Mouse (Mus musculus) mesoderm, embryonic 11.5 days (tissue): ENCODE results near the gene Rnf216.

Experiments used
- DNase-seq: peaks from one replicate; pipeline ENCODE4 v3.0.0-alpha.2; 2012; ENCODE audit warnings: low read depth, low spot score

Gene Rnf216

GRCm38 (mm10) chr5:143053132-143053972, 59.4 kb downstream of the Rnf216 start:
- no peak for DNase-seq

GRCm38 (mm10) chr5:143052677-143053076, 60.1 kb downstream of the Rnf216 start:
- DNase-seq, result no peak

- DNase-seq, result no peak
These were observed 60.9 kb downstream of the Rnf216 start for GRCm38 (mm10) chr5:143051851-143052250.

DNA sequence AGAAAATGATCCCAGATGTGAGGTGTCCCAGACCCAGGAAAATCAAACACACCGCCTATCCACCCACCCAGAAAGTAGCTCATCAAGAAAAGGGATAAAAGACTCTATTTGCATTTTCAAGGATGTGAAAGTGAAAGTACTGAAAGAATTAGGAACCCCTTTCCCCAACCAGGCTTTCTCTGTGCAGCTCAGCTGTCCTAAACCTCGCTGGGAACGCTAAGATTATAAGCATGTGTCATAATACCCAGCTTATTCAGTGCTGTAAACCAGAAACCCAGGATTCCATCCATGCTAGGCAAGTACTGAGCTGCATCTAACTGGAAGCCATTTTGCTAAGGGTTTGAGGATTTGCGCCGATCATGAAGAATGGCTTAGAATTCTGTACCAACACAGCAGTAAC, 62.5 kb downstream of the Rnf216 start:
- DNase-seq, result no peak

DNA sequence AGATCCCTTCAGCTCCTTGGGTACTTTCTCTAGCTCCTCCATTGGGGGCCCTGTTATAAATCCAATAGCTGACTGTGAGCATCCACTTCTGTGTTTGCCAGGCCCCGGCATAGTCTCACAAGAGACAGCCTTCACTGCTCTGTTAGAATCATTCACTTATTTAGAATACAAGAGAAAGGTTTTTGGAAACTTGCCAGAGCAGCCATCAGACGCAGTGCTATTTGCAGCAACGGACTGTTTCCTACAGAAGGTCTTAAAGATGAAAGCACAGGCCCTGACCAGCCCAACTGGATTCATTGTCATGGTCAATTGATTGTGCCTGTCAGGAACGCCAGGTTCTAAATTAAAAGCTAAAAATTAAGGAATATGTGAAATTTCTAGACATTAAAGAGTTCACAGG, 63.0 kb downstream of the Rnf216 start:
- DNase-seq, result no peak

- no peak for DNase-seq
These were observed 63.8 kb downstream of the Rnf216 start for GRCm38 (mm10) chr5:143049013-143049385.

- DNase-seq, result no peak
These were observed 64.4 kb downstream of the Rnf216 start for GRCm38 (mm10) chr5:143048232-143049012.

DNA sequence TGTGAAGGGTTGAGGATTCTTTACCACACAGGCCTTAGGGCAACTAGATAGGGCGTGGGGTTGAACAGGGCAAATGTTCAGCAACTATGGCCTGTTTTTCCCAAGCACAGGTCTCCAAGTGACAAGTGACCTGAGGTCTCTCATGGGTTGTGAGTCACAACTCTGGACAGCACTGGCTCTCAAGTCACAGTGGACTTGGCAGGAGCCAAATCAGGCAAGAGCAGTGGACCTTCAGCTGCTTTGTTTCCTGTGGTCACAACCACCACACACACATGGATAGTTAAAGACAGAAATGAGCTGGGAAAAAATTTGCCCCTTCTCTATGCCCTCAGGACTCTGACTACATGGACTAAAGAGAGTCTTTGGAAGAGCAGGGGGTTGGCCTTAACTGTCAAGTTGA, 65.2 kb downstream of the Rnf216 start:
- DNase-seq, result no peak

DNA sequence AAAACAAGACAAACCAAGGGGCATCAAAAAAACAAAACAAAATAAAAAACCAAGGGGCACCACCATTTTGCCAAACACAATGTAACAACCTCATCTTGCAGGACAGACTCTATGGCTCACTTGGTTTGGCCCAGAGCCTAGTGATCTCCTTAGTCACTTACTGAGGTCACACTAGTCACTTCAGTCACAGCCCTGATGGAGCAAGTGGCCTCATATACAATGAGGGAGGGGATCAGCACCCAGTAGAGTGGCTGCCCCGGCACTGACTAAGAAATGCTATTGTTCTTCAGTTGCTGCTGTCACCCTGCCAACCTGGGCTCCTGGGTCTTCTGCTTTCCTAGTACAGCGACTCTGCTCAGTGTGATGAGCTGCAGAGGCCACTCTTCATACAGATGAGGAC, 68.9 kb downstream of the Rnf216 start:
- no peak for DNase-seq

GRCm38 (mm10) chr5:143043285-143043684, 69.5 kb downstream of the Rnf216 start:
- DNase-seq, result peak; percentile 43

DNA sequence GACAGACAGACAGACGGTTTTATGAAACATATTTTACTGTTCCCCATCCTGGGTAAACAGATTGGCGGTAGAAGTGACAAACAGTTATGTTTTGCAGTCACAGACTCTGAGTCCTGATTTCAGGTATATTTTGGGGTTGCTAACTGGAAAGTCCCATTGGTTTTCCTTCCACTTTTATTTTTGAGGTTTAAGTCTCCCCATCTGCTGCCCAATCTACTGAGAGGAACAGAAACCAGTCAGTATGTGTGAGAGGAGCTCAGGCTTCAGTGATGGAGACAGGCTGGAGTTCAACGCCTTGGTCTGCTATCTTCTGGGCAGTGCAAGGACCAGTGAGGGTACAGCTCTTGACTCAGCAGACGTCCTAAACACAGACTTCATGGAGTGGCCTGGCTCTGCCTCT, 74.0 kb downstream of the Rnf216 start:
- DNase-seq, result no peak

DNA sequence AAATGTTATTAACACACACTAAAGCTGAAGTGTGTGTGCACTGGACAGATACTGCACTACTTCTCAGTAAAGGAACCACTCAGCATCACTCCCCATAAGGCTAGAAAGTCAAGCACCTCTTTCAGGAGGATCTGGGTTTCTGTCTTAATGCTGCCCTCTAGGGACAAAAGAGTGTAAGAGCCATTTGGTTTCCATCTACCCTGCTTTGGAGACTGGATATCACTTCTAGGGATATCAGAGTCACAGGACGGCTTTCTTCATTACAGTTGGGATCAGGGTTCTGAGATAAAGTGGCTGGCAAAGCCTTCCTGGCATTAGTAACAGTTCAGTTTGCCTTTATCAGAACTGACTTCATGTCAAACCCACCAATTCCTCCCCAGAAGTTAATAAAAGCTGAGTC, 75.6 kb downstream of the Rnf216 start:
- peak; percentile 65 for DNase-seq

DNA sequence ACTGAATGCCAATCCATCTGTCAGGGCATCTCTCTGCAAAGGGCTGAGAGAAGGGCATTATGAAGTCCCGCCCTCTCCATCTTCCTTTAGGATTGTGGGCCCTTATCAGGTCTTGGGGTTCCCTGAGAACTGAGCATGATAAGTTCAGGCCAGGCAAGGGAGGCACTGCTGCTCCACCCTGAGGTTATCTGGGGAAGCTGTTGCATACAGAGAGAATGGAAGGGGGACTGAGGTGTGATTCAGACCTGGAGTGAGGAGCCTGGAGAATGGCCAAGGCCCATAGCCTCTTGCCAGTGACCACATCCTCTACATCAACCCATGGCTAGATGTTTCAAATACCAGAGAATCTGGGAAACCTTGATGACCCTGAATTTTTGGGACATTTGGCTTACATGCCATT, 76.7 kb downstream of the Rnf216 start:
- no peak for DNase-seq

GRCm38 (mm10) chr5:143035271-143035670, 77.5 kb downstream of the Rnf216 start:
- no peak for DNase-seq

DNA sequence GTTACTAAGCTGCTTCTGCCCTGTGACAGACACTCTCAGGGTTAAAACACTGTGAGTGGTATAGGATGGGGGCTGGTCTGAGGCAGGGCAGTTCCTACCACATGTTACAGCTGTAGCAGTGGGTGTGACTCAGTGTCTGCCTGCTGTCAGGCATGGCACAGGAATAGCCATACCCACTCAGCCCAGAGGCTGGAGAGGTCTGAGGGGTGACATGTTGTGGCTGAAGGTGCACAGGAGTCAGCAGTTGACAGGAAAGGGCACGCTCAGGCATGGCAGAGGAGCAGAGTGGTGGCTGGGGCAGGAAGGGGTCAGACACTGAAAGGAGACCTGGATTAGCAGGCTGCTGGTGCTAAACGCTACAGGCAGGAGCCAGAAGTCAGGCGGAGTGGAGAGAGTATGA, 78.7 kb downstream of the Rnf216 start:
- no peak for DNase-seq

DNA sequence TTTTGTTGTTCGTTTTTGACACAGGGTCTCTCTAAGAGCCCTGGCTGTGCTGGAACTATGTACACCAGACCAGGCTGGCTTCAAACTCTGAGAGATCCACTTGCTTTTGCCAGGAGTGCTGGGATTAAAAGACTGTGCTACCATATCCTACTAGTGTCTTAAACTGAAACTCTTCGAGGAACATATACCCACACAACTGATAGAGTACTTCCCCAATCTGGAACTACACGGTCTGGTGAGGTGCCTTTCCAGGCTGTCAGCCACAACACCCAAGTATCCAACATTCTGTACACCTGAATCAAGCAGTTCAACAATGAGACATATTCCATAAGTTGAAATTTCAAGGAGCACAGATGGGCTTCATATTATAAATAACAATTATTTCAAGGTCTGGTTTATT, 79.5 kb downstream of the Rnf216 start:
- DNase-seq, result no peak

DNA sequence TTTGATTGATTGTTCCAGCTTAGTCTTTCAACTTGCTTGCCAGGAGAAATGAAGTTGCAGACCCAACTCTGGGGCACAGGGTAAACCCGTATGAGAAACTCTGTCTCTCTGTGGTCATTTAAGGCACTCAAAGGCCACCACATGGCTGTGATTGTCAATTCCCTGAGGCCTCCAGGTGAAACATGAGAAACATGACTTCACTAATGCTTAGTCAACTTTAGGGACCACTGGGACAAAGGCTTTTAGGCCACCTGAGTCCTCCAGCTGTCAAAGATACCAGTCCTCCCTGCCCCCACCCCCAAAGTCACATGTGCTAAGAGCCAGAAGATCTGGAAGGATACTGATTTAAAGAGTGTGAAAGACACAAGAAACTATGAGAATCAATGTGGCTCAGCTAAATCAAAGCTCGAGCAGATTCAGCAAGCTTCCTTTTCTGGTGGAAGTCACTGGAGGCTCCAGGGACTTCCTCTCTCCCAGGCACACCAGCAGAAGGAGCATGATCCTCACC, 80.1 kb downstream of the Rnf216 start:
- DNase-seq, result no peak

- no peak for DNase-seq
These were observed 81.1 kb downstream of the Rnf216 start for GRCm38 (mm10) chr5:143031681-143032080.

GRCm38 (mm10) chr5:143031193-143031592, 81.6 kb downstream of the Rnf216 start:
- peak; percentile 47 for DNase-seq

DNA sequence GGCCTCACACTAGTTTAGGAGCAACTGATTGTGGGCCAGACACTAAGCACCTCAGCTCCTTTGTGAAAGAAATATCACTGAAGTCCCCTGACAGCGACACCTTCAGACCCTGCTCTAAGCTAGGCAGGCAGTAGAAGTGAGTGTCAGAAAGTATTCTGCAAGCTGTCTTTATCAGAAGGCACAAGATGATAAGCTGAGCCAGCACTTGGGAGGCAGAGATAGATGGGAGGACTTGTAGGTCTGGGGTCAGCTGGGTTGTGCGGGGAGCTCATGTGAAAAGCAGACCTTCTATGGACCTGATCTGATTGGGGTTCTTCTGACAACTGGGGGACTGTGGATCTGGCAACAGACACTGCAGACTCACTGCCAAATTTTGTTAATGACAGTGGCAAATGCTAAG, 88.9 kb downstream of the Rnf216 start:
- DNase-seq, result no peak

DNA sequence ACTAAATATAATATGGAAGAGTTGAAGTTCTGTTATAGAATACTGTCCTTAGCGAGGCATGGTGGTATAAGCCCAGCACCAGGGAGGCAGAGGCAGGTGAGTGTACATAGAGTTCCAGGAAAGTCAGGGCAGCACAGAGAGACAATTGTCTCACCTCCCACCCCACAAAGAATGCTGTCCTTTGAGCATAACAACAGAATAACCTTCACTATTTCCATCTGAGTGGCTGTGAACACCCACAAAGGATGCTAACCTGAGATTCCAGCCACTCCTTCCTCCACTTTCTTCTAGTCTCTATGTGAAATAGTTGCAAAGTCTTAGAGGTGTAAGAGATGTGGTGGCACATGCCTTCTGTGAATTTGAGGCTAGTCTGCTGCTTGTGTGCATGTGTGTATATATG, 89.8 kb downstream of the Rnf216 start:
- DNase-seq, result no peak

DNA sequence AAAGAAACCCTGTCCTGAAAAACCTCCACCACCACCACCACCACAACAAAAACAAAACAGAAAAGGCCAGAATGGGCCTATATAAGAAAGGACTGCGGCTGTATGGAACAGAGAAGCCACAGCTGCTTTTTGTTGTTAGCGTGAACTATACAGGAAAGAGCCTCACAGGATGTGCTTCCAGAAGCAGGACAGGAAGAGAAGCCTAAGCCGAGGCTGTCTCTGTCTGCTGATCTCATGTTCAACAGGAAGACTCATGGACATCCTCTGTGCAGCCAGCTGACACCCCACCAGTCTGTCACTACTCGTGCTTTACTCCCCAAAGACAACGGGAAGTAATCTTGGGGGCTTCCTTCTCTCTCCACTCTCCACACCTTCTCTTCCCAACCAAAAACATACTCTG, 95.4 kb downstream of the Rnf216 start:
- DNase-seq, result no peak

- peak; percentile 57 for DNase-seq
These were observed 103.4 kb downstream of the Rnf216 start for GRCm38 (mm10) chr5:143009383-143009782.
